Mouse (Mus musculus) spleen, postnatal 14 days (tissue): ENCODE results near the gene Arid1b.

ENCODE experiments used
- DNase-seq, 2 experiments: peaks; one replicate each; pipeline ENCODE4 v3.0.0; 2021 to 2022; ENCODE audit warnings: low spot score in 2 of 2

The Arid1b gene

DNA sequence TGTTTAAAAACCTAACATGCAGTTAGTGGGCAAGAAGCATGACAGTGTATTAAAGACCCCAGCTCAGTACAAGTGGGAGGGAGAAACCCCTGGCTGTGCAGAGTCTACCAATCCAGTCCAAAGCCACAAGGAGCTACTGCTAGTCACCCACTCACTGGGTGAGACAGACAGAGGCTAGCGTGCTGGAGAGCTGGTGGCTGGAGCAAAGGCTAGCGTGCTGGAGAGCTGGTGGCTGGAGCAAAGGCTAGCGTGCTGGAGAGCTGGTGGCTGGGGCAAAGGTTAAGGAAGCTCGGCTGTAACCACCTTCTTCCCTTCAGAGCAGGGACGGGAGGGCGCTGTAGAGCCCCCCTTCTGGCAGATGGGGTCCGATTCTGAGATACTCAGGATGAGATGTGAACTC is 320.6 kb downstream of the Arid1b start:
- no peak for DNase-seq

DNA sequence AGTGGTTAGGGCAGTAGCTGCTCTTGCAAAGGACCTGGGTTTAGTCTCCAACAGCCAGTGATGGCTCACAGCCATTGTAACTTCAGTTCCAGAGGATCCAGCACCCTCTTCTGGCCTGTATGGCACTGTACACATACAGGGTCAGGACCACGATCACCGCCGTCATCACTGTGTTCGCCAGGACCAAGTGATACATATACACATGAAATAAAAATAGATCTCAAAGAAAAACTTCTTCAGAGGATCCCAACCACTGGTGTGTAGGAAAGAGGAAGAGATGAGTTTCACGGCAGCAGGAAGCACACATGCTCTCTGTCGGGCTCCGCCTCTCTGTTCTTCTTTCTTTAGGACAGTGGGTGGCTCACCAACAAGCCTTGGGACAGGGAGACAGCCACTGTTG is 322.4 kb downstream of the Arid1b start:
- DNase-seq = no peak

DNA sequence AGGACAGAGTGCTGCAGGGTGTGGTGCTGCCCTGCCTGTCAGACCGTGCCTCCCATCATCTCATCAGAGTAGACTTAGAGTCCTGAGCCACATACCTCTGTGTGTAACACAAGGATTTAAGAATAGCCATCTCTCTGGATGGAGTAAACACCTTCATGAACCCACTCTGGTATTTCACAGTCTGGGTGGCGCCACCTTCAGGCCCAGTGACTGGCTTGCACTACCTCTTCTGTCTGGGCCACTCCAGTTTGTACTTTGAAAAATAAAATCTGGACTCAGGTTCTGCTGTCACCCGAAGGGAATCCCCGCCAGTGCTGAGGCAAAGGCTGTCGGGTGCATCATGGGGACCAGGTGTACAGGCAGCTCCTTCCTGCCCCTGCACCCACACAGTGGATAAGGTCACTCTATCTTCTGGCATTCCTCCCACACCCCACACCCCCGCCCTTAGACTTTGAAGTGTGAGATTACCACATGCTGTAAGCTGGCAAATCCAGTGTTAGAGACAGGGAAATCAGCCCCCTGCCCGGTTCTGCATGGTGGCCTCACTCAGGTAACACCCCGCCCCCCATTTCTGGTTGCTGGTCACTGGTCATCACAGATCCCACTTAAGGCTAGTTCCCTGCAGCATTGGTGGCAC is 327.6 kb downstream of the Arid1b start:
- DNase-seq = no peak

DNA sequence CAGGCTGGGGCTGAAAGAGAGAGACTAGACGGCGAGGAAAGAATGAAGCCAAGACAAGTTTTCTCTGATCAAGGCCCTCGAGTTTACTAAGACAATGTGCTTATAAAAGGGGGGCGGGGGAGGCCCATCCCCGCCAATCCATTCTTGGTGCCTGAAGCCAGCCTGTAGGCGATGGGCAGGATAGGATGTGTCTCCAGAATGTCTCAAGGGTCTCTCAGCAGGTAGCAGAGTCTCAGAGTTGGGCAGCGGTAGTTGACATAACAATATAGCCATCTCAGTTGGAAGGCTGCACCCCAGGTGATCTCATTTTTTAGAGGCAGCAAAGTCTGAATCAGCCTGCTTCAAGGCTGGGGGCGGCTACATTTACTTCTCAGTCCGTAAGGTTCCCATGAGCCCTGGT is 328.5 kb downstream of the Arid1b start:
- no peak for DNase-seq

DNA sequence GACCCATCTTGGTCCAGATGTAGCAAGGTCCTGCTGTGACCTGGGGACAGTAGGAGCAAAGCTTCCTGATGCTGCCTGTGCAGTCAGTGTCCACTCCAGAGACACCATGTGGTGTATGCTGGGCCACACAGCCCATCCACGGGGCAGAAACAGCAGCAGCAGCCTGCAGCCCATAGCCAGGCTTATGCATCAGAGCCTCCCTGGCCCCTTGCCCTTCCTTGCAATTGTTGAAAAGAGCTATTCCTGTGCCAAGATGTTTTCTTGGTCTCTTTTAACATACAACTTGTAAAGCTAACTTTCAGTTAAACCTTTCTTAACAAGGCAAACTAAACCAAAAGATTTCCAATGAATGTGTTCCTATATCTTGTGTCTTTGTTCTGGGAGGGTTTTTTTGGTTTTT is 329.6 kb downstream of the Arid1b start:
- DNase-seq = no peak

GRCm38 (mm10) chr17:5324236-5324876 is 330.2 kb downstream of the Arid1b start:
- no peak for DNase-seq

- DNase-seq = no peak
These were observed 332.6 kb downstream of the Arid1b start for GRCm38 (mm10) chr17:5326689-5327088.

DNA sequence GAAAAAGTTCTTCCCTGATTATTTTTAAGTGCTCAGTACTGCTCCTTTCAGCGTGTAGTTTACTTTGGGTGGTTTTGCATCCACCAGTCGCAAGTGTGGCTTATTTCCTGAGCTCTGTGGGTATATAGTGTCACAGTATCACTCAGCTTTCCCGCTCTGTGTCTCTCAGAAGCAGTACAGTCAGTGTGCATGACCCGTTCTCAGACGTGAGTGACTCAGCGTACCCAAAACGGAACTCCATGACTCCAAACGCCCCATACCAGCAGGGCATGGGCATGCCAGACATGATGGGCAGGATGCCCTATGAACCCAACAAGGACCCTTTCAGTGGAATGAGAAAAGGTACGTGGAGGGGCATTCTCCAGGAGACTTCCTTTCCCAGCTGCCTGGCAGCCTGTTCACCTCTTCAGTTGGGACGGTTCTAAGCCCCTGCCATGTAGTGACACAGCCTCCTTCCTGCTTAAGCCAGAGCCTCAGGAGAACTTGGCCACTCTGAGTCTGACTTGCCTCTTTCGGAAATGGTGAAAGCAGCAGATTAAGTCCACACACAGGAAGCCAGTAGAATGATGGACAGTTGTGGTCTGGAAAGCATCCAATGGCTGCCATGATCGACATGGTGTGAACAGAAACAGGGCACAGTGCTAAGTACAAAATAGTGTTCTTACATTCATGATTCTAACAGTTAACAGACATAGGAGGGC is 333.5 kb downstream of the Arid1b start:
- DNase-seq = no peak

GRCm38 (mm10) chr17:5329478-5329877 is 335.3 kb downstream of the Arid1b start:
- DNase-seq = no peak

DNA sequence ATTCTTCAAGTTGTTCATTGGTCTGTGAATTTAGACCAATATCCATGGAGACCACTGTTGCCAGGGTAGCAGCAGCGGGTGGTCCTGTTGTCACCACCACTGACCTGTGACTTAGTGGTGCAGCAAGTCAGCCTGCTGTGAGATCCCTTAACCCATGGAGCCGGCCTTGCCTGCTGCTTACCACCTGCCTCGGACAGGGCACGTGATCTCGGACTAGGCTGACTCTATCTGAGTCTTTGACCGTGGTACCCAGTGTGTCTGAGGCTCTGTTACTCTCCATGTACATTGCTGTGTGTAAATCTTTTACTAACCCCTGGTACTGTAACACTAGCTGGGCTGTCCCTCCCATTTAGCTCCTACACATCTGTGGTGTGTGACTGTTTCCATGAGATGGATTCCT is 335.9 kb downstream of the Arid1b start:
- no peak for DNase-seq

DNA sequence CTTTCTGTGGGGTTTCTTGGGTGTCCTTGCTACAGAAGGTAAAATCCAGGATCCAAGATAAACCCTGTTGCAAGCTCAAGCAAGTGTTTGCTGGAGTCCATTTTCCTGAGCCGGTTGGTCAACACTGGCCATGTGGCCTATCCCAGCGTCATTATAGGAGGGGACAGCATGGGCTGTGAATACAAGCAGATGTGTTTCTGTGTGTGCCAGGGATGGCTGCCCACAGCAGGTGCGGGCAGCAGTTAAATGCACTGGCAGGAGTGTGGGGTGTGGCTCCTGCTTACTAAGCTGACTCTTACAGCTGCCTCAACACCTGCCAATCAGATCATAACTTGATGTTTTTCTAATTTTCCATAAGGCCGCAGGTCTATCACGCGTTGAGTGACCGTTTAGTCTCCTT is 336.5 kb downstream of the Arid1b start:
- no peak for DNase-seq

DNA sequence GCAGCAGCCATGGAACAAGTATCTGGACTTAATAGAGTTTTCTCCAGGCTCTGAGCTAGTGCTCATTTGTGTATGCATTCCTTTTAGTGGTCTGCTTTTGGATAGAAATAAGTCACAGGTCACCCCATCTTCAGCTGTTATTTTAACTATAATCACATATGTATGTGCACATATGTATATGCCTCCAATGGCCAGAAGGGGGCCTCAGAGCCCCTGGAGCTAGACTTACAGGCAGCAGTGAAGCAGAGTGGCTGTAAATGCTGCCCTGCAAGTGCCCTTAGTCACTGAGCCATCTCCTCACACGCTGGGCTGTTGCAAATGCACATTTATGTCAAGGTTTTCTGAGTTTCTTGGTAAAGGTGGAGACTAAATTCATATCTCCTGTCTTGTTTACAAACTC is 337.3 kb downstream of the Arid1b start:
- no peak for DNase-seq

DNA sequence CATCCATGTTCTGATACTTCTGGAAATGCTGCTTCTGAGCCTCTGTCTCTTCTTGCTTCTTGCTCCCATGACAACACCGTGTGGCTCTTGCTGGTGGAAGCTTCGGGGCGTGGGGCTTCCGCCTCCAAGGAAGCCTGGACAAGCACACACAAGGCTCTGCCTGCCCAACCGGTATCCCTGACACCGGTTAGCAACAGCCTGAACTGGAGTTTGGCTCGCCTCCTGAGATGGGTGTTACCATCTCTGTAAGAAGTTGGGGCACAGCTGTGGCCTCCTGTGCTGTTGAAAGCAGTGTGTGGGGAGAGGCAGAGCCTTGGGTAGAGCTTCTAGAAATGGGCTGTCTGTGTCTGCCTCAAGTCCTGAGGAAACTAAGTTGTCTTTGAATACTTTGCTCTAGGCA is 340.4 kb downstream of the Arid1b start:
- DNase-seq = no peak

DNA sequence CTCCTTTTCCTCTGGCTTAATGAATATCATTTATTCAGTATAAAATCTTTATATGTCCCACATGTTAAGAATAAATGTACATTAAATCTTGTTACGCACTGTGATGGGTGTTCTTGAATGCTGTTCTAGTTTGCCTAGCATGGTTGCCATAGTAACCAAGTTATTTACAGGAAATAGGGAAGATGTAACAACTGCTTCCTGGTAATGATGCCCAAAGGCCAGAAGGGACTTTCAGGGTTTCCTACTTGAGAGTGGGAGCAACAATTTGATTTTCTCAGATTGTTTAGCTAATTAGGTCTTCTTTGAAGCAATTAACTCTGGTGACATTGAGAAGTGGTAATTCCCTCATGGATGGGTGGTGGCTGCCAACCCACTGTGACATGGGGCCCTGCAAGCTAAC is 350.3 kb downstream of the Arid1b start:
- DNase-seq = no peak

DNA sequence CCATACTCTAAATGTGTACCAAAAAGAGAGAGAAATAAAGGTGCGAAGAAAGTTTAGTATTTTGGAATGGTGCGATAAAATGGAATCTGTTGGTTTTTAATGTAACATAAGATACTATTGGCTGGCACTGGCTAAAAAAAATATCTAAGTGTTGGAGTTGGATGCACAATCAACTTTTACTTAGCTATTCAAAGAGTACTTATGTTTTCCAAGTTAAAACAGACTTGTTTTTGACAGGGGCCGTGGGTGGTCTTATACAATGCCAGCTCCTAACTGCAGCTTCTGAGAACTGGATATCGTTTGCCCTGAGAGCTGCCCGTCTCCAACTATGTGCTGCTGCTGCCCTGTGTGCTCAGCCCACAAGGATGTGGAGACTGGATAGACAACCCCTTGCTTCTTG is 351.7 kb downstream of the Arid1b start:
- no peak for DNase-seq

DNA sequence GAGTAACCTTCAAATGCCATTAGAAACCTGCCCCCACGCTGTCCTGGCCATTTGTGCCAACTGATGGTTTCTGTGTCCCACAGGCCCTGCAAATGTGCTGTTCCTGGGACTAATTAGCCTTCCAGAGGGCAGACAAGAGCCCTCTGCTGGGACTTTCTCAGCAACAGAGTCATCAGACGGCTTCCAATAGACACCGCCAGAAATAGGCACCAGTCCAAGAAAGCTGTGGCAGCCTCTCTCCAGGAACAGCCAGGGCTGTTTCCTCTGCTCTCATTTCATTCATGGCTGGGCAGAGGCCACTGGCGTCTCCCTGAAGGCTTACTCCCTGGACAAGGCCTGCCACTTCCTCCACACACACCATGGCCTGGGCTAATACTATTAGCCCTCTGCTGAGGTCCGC is 358.8 kb downstream of the Arid1b start:
- DNase-seq = no peak

DNA sequence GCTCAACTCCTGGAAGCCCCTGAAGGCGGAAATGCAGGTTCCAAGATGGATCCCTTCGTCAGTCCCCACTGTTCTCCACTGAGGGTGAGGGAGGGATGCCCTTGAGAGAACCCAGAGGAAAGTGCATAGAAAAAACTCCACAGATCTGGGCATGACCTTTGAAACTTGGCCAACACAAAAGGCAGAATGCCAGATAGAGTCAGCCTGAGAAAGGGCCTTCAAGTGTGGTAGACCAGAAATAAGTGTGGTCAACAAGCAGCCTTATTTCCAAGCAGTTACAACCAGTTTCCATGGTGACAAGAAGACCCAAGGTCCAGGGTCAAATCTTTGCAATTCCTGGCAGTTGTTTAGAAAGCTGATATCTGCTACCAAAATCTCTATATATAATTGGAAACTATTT is 366.6 kb downstream of the Arid1b start:
- no peak for DNase-seq

DNA sequence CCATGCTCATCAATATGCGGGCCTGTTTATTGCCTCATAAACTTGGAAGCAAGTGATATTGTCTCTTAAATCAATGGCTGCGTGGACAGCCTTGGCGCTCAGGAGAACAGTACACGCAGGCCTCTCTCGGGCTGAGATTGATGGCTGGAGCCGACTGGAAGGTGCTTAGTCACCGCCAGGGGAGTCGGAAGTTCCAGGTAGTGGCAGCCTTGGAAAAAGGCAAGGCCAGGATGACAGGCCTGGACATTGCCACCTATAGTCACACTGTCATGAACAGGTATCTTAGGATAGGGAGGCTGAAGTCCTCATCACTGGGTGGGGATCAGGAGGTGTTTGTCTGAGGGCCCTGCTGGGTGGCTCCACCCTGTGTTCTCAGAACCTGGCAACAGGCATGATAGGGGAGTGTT is 371.9 kb downstream of the Arid1b start:
- no peak for DNase-seq

DNA sequence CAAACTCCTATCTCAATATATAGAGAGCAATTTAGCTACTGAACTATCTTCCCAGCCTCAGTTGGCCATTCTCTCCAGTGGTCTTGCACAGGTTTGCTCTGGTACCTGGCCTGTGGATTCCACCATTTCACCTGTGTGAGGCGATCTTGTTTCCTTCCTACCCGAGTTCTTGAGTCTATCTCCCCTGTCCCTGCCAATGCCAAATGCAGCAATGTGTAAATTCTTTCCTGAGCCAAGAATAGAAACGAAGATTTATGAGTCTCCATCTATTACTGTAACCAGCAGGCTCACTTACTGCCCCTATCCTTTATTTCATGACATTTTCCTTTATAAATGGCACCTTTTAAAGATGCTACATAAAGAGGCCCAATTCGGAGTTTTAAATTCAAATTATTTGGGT is 376.9 kb downstream of the Arid1b start:
- no peak for DNase-seq

- DNase-seq = no peak
These were observed 377.4 kb downstream of the Arid1b start for GRCm38 (mm10) chr17:5371521-5371920.

DNA sequence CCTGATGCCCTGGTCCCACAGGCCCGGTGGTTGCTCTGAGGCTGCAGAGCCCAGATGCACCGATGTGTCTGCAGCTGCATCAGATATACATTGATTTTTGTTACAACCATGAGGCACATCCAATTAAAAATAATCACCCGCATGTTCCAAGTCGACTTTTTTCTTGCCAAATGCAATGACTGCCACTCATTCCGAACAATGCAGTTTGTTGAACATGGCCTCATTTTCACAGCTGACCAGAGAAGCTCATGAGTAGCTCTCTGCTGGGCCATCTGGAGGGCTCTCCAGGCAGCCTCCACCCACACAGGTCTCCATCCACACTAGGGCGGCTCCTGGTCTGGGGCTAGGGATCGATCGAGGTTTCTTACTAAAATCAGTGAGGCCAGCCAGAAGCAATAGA is 378.8 kb downstream of the Arid1b start:
- DNase-seq = no peak

DNA sequence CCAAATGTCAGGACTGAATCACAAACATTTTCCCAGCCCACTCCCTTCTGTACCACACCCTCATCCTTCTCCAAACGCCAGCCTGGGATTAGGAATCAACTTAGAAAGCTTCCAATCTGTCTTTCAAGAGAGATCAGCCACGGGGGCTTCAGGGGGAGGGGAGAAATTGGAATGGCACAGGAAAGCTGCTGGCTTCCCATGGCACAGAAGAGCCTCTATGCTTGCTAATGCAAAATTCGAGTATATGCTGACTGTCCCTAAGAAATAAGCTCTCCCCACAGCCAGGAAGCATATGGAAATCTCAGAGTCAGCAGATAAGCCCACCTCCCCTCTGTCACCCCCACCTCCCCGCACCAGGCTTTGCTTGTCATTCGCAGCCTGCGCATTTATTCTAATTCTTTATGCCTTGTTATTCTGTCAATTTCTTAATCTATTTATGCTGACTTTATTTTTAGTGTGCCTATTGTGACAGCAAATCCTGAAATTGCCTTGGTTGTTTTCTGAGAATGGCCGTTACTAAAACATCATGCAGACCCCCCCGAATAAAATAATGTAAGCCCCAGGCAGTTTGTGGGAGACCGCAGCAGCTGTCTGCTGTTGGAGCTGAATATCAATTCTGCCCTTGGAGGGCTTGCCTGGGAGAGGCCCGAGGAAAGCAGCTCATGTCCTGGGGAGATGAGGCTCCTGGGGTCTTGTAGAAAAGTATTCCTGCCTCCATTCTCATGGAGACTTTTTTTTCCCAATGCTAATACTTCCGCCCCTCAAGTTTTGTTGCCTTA is 383.2 kb downstream of the Arid1b start:
- no peak for DNase-seq

GRCm38 (mm10) chr17:5377930-5378310 is 383.8 kb downstream of the Arid1b start:
- DNase-seq = peak in 1 of 2 experiments; percentile 23
